Mouse (Mus musculus) right cerebral cortex, postnatal 4 days (tissue): ENCODE measurements at regions not wholly inside any gene's neighbourhood (a gene's known extent, or its start where the extent isn't known, plus 50 kb on each side); places are given as distances from the start of the nearest gene placed in this dataset.

Experiments
- DNase-seq: peaks from one replicate; pipeline ENCODE4 v3.0.0-alpha.2; 2022

DNA sequence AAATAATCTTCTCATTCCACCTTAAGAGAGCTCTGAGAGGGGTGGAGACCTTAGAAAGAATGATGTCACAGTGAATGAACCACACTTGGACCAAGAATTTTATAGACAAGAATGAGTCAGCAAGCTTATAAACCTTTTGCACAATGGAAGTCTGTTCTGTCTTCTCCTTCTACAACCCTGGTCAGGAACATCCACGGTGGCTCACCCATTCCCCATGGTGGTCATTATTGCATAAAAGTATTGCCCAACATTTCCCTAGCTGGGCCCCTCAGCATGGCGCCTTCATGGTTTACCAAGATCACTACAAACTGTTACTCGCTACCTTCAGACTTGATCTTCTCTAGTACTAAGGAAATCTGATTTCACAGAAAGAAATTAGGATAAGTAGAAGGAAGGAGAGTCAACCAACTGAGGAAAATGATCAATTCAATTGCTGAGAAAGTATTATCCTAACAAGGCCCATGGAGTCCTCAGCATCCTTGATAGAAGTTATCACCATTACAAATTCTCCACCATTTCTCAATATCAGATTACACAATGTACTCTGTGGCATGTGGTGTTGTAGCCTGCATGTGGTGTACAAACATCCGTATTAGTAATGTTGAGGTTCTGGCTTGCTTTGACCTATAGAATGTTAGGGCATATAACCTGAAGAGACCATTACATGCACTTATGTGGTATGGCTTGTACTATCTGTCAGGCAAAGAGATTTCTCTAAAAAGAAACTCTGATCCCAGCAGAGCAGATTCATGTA lies 165.1 kb upstream of the Serpine2 start:
- no peak for DNase-seq

DNA sequence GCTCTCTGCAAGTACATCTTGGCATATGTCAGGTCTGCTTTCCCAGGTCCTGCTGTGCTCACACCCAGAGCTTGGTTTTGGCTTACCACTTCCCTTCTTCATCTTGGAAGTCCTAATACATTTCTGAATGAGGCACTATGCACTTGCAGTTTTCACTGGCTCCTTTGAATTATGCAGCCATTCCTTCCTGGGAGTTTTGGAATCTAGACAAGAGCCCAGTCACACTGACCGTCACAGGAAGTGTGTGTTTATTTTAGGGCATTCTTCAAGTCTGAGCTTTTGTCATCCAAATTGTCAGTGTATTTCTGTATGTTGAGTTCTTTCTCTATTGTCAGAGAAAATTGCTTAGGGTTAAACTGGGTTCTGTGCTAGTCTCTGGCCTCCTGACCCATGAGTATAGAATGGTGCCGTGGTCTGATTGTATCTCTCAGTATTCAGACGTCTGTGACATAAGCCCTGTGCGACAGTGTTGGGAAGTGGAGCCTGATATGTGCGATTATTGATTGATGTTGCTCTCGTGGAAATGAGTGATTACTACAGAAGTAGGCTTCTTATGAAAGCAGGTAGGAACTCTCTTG lies 162.6 kb upstream of the Serpine2 start:
- no peak for DNase-seq

DNA sequence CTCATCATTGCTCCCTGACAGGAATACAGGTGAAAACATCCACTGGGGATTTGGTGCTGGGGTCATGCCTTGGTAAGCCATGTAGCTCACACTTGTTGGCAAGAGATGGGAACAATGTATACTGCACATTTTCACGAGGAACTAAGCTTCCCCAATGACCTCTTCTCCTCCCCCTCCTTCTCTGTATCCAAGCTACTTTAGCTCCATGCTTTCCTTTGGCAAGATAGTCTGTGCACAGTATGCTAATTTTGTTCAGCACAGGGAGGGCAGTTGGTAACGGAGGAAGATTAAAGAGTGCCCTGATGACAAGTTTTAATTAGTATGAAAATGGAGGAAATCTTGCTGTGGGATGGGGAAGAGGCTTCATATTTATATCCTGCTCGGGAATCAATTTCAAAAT lies 160.9 kb upstream of the Serpine2 start:
- DNase-seq: no peak

GRCm38 (mm10) chr1:80018391-80019065 lies 157.5 kb upstream of the Serpine2 start:
- no peak for DNase-seq

GRCm38 (mm10) chr1:80015474-80015873 lies 154.5 kb upstream of the Serpine2 start:
- DNase-seq: no peak

DNA sequence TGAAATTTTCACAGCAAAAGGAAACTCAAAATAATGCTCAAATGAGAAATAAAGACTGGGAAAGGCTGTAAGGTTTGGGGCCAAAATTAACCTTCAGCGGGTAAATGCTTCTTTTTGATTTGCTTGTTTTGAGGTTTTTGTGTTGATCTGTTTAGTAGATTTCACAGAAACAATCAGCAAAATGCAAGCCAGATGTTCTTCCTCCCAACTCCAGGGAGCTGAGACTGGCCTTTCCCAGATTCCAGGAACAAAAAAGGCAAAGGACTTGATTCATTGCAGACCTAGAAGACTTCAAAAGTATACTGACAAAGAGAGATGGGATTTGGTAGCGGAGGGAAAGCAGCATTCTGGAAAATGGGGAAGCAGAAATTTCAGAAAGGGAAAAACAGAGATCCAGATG lies 153.6 kb upstream of the Serpine2 start:
- no peak for DNase-seq

DNA sequence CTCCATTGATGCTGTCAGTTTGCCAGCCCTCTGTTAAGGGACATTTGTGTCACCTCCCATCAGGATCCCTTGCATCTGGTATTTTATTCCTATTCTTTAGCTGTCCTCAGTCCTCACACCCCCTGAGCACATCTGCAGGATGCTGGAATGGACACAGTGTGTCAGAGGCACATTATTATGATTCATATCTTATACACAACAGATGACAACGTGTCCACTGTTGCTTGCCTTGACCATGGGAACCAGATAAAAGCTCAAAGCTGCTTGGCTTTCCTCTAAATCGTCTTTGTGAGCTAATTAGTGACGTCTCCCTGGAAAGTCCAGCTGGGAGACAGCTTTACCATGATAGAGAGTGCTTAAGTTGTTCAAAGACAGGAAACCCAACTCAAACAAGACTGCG lies 149.7 kb upstream of the Serpine2 start:
- no peak for DNase-seq

DNA sequence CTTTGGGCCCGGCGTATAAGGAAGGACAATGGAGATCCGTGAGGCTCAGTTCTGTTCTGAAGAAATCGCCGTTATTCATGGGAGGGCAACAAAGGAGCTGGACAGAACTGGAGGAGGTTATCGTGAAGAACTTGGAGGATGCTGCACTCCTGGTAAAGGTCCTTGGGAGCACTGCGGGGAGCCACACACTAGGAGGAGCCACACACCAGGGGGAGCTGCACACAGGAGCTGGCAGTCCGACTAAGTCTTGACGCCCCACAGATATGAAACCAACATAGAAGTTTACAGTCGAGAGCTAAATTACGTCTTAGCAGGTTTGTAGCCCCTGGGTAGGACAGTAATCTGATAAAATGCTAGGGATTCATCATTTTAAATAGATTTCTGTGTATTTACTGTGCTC lies 138.1 kb upstream of the Serpine2 start:
- no peak for DNase-seq

DNA sequence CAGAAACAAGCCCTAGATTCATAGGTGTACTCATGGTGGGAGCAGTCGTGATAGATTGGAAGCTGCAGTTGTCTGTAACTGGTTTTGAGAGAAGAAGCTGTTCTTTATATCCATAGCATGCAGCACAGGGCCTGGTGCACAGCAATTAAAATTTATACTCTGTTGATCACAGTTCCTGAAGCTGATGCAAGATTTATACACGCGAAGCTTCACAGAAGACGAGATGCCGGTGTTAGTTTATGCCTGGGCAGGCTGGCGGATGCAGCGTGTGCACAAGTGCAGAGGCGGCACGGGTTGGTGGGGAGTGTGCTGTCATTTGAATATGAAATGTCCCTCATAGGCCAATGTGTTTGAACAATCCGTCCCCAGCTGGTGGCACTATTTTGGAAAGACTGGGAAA lies 136.9 kb upstream of the Serpine2 start:
- DNase-seq: no peak

DNA sequence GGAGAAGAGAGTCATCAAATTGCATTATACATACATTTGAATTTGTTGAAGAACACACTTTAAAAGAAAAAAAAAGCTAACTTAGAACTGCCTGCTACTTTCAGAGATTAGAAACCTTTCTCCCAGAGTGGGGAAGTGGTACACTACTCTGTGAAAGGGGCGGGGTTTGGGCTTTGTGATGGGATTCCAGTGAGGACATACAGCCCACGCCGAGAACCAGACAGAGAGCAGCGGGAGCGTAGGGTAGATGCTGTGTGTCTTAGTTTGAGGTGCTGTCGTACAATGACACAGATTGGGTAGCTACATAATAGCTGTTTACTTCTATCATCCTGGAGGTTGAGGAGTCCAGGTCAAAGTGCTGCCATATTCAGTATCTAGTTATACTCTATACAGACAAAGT lies 136.5 kb upstream of the Serpine2 start:
- DNase-seq: no peak

- DNase-seq: no peak
These were observed 123.7 kb upstream of the Serpine2 start for GRCm38 (mm10) chr1:79984721-79985120.

- DNase-seq: no peak
These were observed 121.8 kb upstream of the Serpine2 start for GRCm38 (mm10) chr1:79982678-79983280.

GRCm38 (mm10) chr1:79979863-79980262 lies 118.9 kb upstream of the Serpine2 start:
- DNase-seq: no peak

- no peak for DNase-seq
These were observed 117.2 kb upstream of the Serpine2 start for GRCm38 (mm10) chr1:79978156-79978555.

- DNase-seq: peak; percentile 57
These were observed 95.1 kb upstream of the Serpine2 start for GRCm38 (mm10) chr1:79956121-79956520.

DNA sequence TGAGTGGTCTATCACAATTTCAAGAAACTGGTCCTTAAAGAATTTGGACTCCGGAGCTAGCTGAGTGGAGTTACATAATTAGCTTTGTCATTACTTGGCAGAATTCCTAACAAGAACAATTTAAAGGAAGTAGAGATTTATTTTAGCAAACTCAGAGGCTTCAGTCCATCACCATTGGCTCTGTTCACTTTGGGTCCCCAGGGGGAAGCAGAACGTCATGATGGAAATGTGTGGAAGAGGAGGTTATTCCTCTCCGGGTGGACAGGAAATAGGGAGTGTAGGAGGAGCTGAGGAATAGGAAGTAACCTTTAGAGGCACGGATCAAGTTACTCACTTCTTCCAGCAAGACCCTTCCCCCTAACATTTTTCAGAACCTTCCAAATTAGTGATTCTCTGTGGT lies 83.3 kb upstream of the Serpine2 start:
- DNase-seq: no peak

- DNase-seq: no peak
These were observed 71.5 kb upstream of the Serpine2 start for GRCm38 (mm10) chr1:79932435-79932834.

DNA sequence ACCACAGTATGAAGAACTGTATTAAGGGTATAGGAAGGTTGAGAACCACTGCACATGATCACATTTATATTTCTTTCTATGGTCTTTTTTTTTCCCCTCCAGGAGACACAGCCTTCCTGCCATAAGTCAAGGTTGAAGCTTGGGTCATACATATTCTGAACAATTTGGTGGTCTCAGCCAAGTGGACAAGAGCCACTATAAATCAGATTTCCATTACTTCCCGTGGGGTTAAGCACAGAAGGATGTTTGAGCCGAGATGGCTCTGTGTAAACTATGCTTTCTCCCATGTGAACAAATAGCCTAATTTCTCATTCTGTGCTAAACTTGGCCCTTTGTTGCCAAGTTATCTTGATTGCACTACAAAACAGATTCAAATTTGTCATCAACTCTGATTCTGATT lies 66.8 kb upstream of the Serpine2 start:
- DNase-seq: no peak

- DNase-seq: no peak
These were observed 64.8 kb upstream of the Serpine2 start for GRCm38 (mm10) chr1:79925776-79926175.

DNA sequence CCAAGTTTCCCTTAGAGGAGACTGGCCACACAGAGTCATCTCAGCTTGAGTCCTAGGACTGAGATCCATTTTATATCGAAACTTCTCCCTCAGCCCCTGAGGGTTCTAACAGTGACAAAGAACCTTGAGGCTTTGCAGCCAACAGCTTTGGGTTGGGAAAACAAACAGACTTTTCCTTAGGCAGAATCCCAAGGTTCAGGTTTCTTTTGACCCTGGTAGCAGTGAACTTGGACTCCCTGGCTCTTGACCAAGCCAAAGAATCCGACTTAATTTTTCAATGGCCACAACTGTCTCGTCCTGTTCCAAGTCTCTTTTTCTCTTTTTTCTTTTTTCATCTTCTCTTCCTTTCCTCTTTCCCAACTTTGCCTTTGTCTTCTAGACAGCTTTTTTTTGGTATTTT lies 60.9 kb upstream of the Serpine2 start:
- DNase-seq: no peak

DNA sequence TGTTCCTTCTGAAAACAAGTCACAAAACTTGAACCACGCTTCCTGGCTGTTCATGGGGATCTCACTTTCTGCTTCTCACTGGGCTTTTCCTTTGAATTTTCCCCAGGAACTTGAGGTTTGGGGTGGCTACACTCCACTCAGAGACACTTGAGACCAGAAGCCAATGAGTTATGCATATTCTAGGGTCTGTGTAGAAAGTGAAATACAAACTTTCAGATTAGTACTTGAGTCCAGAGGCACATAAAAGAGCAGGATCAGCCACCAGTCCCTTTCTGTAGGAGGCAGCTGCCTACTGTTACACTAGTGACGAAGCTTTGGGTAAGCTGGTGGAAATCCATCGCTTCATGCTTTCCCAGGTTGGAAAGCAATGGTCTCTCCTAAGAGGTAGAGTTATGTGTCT lies 60.4 kb upstream of the Serpine2 start:
- DNase-seq: no peak

GRCm38 (mm10) chr1:79917426-79918150 lies 56.6 kb upstream of the Serpine2 start:
- no peak for DNase-seq
